Mouse (Mus musculus): ENCODE data around the gene Vangl2. TPM values are rescaled to one million over a fixed set of nuclear protein-coding genes. Genes with fewer than 3 reads are reported as not detected.

The Vangl2 gene
- polyA plus RNA-seq, 1 experiment from 2014 or later: 55.8 TPM

Other genes starting within 250 kb of the Vangl2 start
- 1.2 and 1.4 TPM in 2 replicates for gene Cd84, start 188.7 kb downstream of the Vangl2 start, polyA plus RNA-seq (2014; fragmentation: Nextera tagmentation; extraction: Ambion mirVana)
- not detected in 2 replicates for gene Gm10521, start 132.8 kb downstream of the Vangl2 start, polyA plus RNA-seq (2014; fragmentation: Nextera tagmentation; extraction: Ambion mirVana)
- gene Slamf6, start 110.9 kb downstream of the Vangl2 start, polyA plus RNA-seq (2014; fragmentation: Nextera tagmentation; extraction: Ambion mirVana): 0.40 TPM in 1 of 2 replicates, not detected in the other
- 4.5 and 7.4 TPM in 2 replicates for gene Nhlh1, start 29.1 kb upstream of the Vangl2 start, polyA plus RNA-seq (2014; fragmentation: Nextera tagmentation; extraction: Ambion mirVana)
- 123 and 148 TPM in 2 replicates for gene Copa, start 54.1 kb upstream of the Vangl2 start, polyA plus RNA-seq (2014; fragmentation: Nextera tagmentation; extraction: Ambion mirVana)
- 81.3 and 93.7 TPM in 2 replicates for gene Ncstn, start 54.4 kb upstream of the Vangl2 start, polyA plus RNA-seq (2014; fragmentation: Nextera tagmentation; extraction: Ambion mirVana)
- gene Pex19, start 98.3 kb upstream of the Vangl2 start, polyA plus RNA-seq (2014; fragmentation: Nextera tagmentation; extraction: Ambion mirVana): 159 TPM in 2 replicates
- gene Dcaf8, start 119.6 kb upstream of the Vangl2 start, polyA plus RNA-seq (2014; fragmentation: Nextera tagmentation; extraction: Ambion mirVana): 76.1 and 83.1 TPM in 2 replicates
- 433 and 436 TPM in 2 replicates for gene Pea15a, start 178.4 kb upstream of the Vangl2 start, polyA plus RNA-seq (2014; fragmentation: Nextera tagmentation; extraction: Ambion mirVana)
- gene Casq1, start 191.4 kb upstream of the Vangl2 start, polyA plus RNA-seq (2014; fragmentation: Nextera tagmentation; extraction: Ambion mirVana): 3.8 and 4.0 TPM in 2 replicates
- gene Atp1a4, start 230.0 kb upstream of the Vangl2 start, polyA plus RNA-seq (2014; fragmentation: Nextera tagmentation; extraction: Ambion mirVana): 0.08 and 0.12 TPM in 2 replicates
- 132 and 147 TPM in 2 replicates for gene Igsf8, start 233.2 kb upstream of the Vangl2 start, polyA plus RNA-seq (2014; fragmentation: Nextera tagmentation; extraction: Ambion mirVana)